Mouse (Mus musculus): ENCODE data around the gene Stmnd1.
"Not testable (repeated sequence)": the region's sequence is repeated elsewhere in the genome, so short reads cannot be mapped to it uniquely, and the experiment has no call there.

The Stmnd1 gene

GRCm38 (mm10) chr13:46290537-46290936 lies 17.0 kb downstream of the Stmnd1 start:
- DNase-seq (ENCODE audit: low read depth, low spot score) = no peak

GRCm38 (mm10) chr13:46294365-46294764 lies 20.8 kb downstream of the Stmnd1 start:
- no peak for DNase-seq (ENCODE audit: low read depth, low spot score)

GRCm38 (mm10) chr13:46297701-46298100 lies 24.2 kb downstream of the Stmnd1 start:
- DNase-seq (ENCODE audit: low read depth, low spot score) = no peak

- DNase-seq (ENCODE audit: low read depth, low spot score) = peak; percentile 13
These were observed 37.3 kb downstream of the Stmnd1 start for GRCm38 (mm10) chr13:46310790-46311189.

GRCm38 (mm10) chr13:46313176-46313575 lies 39.7 kb downstream of the Stmnd1 start:
- no peak for DNase-seq (ENCODE audit: low read depth, low spot score)

GRCm38 (mm10) chr13:46315165-46315564 lies 41.6 kb downstream of the Stmnd1 start:
- DNase-seq (ENCODE audit: low read depth, low spot score) = no peak

- no peak for DNase-seq (ENCODE audit: low read depth, low spot score)
These were observed 52.9 kb downstream of the Stmnd1 start for GRCm38 (mm10) chr13:46326351-46326985.

GRCm38 (mm10) chr13:46335020-46335419 lies 61.5 kb downstream of the Stmnd1 start:
- DNase-seq (ENCODE audit: low read depth, low spot score) = no peak

- not testable (repeated sequence) for DNase-seq (ENCODE audit: low read depth, low spot score)
These were observed 62.8 kb downstream of the Stmnd1 start for GRCm38 (mm10) chr13:46336281-46336680.

GRCm38 (mm10) chr13:46337791-46338190 lies 64.3 kb downstream of the Stmnd1 start:
- no peak for DNase-seq (ENCODE audit: low read depth, low spot score)

- no peak for DNase-seq (ENCODE audit: low read depth, low spot score)
These were observed 66.4 kb downstream of the Stmnd1 start for GRCm38 (mm10) chr13:46339954-46340353.

GRCm38 (mm10) chr13:46340583-46340982 lies 67.1 kb downstream of the Stmnd1 start:
- DNase-seq (ENCODE audit: low read depth, low spot score) = no peak

- DNase-seq (ENCODE audit: low read depth, low spot score) = no peak
These were observed 67.9 kb downstream of the Stmnd1 start for GRCm38 (mm10) chr13:46341419-46341818.

- no peak for DNase-seq (ENCODE audit: low read depth, low spot score)
These were observed 69.7 kb downstream of the Stmnd1 start for GRCm38 (mm10) chr13:46343226-46343625.

GRCm38 (mm10) chr13:46346830-46347512 lies 73.5 kb downstream of the Stmnd1 start:
- DNase-seq (ENCODE audit: low read depth, low spot score) = no peak

GRCm38 (mm10) chr13:46349664-46350063 lies 76.1 kb downstream of the Stmnd1 start:
- no peak for DNase-seq (ENCODE audit: low read depth, low spot score)

Measured in retina, adult 2 months (tissue).